Mouse (Mus musculus) heart, embryonic 14.5 days (tissue): ENCODE data around the gene Slc25a34. TPM values are rescaled to one million over a fixed set of nuclear protein-coding genes. Genes with fewer than 3 reads are reported as not detected.

Source experiments
- ATAC-seq: fragments of 200-750 bp; cut with Nextera tagmentation; 2 replicates; pipeline ENCODE4 v1.8.0; 2017; ENCODE audit warnings: low read depth, moderate TSS enrichment; ENCODE audit not compliant: insufficient number of reproducible peaks, insufficient read depth, low FRiP score
- H3K27ac ChIP-seq, 2 experiments: fragments of 200-500 bp in 1 of 2; fragments of 300-500 bp in 1 of 2; sonication (generic) in 1 of 2; replicated peaks in 1 of 2; 2 replicates each; pipeline ENCODE4 v1.5.1; 2012 to 2014; ENCODE audit warnings: low read depth in 2 of 2, low read length in 2 of 2, control low read depth in 1 of 2, mild to moderate bottlenecking in 1 of 2, mixed read lengths in 1 of 2; ENCODE audit not compliant: control insufficient read depth in 1 of 2, insufficient read depth in 1 of 2
- H3K27me3 ChIP-seq: fragments of 300-500 bp; sonication (generic); 2 replicates; pipeline ENCODE4 v1.6.1; 2014; ENCODE audit warnings: mild to moderate bottlenecking, low read length, control low read depth; ENCODE audit not compliant: control insufficient read depth, insufficient read depth
- H3K36me3 ChIP-seq: fragments of 300-500 bp; sonication (generic); 2 replicates; pipeline ENCODE4 v1.6.1; 2014; ENCODE audit warnings: mild to moderate bottlenecking, control low read depth, low read length, mixed read lengths; ENCODE audit not compliant: control insufficient read depth, insufficient read depth
- H3K4me1 ChIP-seq, 2 experiments: fragments of 200-500 bp in 1 of 2; fragments of 300-500 bp in 1 of 2; sonication (generic) in 1 of 2; 2 replicates each; pipeline ENCODE4 v1.6.1; 2012 to 2014; ENCODE audit warnings: low read length in 2 of 2, control low read depth in 1 of 2, mixed read lengths in 1 of 2; ENCODE audit not compliant: control insufficient read depth in 2 of 2, insufficient read depth in 2 of 2
- H3K4me2 ChIP-seq: fragments of 300-500 bp; sonication (generic); 2 replicates; pipeline ENCODE4 v1.6.1; 2014; ENCODE audit warnings: mild to moderate bottlenecking, low read length
- H3K4me3 ChIP-seq, 2 experiments: fragments of 200-500 bp in 1 of 2; fragments of 300-500 bp in 1 of 2; sonication (generic) in 1 of 2; 2 replicates each; pipeline ENCODE4 v1.5.1; 2012 to 2014; ENCODE audit warnings: low read length in 2 of 2, mild to moderate bottlenecking in 2 of 2, control low read depth in 1 of 2, low read depth in 1 of 2, moderate library complexity in 1 of 2; ENCODE audit not compliant: control insufficient read depth in 1 of 2, insufficient read depth in 1 of 2
- H3K9ac ChIP-seq: fragments of 300-500 bp; sonication (generic); 2 replicates; pipeline ENCODE4 v1.6.1; 2014; ENCODE audit warnings: mild to moderate bottlenecking, low read length
- H3K9me3 ChIP-seq: fragments of 300-500 bp; sonication (generic); 2 replicates; pipeline ENCODE4 v1.6.1; 2016; ENCODE audit warnings: low read length, control low read depth; ENCODE audit not compliant: control insufficient read depth
- WGBS: fragments of 180-500 bp; shearing (Covaris S2); extraction: QIAGEN DNeasy Blood & Tissue Kit; methylation state at CpG from one replicate; pipeline ENCODE4 v1.1.7; 2014; 5-methylcytosine and 5-hydroxymethylcytosine counted together
- polyA plus RNA-seq: library from polyadenylated mRNA; unstranded; fragments of >200 nt; fragmentation: Nextera tagmentation; extraction: Ambion mirVana; gene quantifications from 2 replicates; pipeline ENCODE4 v1.2.1, GENCODE M21; 2014

The Slc25a34 gene
- polyA plus RNA-seq, 1 experiment from 2014 or later: 0.19 TPM

GRCm38 (mm10) chr4:141570821-141571220 is 52.8 kb downstream of the Slc25a34 start:
- no peaks in the 10 kb centered on the region for H3K27me3 ChIP-seq
- no peak overlapping the region for H3K4me2 ChIP-seq
- H3K36me3 ChIP-seq: no peaks in the 10 kb centered on the region
- H3K9ac ChIP-seq: no peak overlapping the region
- no peak overlapping the region for H3K4me3 ChIP-seq
- ATAC-seq: no peak
- H3K4me1 ChIP-seq: peaks cover 11 to 25% of the 10 kb centered on the region in 2 experiments
- H3K9me3 ChIP-seq: no peaks in the 10 kb centered on the region
- WGBS: 78% methylated on average over 1 of the region's 1 CpGs
- H3K27ac ChIP-seq: no peak overlapping the region

GRCm38 (mm10) chr4:141570004-141570403 is 53.6 kb downstream of the Slc25a34 start:
- H3K27ac ChIP-seq: no peak overlapping the region
- H3K27me3 ChIP-seq: no peaks in the 10 kb centered on the region
- H3K36me3 ChIP-seq: no peaks in the 10 kb centered on the region
- H3K9ac ChIP-seq: no peak overlapping the region
- ATAC-seq: no peak
- H3K4me1 ChIP-seq: peaks cover 9 to 23% of the 10 kb centered on the region in 2 experiments
- WGBS: 34% methylated on average over 6 of the region's 6 CpGs
- H3K9me3 ChIP-seq: no peaks in the 10 kb centered on the region
- H3K4me3 ChIP-seq: no peak overlapping the region
- no peak overlapping the region for H3K4me2 ChIP-seq

- no peak overlapping the region for H3K4me3 ChIP-seq
- no peak overlapping the region for H3K4me2 ChIP-seq
- H3K4me1 ChIP-seq: peaks cover 6 to 21% of the 10 kb centered on the region in 2 experiments
- no peaks in the 10 kb centered on the region for H3K36me3 ChIP-seq
- H3K27me3 ChIP-seq: no peaks in the 10 kb centered on the region
- no peaks in the 10 kb centered on the region for H3K9me3 ChIP-seq
- H3K9ac ChIP-seq: no peak overlapping the region
- no peak overlapping the region for H3K27ac ChIP-seq
- no peak for ATAC-seq
- WGBS: 91% methylated on average over 5 of the region's 5 CpGs
Measured at GRCm38 (mm10) chr4:141568966-141569365, 54.7 kb downstream of the Slc25a34 start.

Other genes with a start within 250 kb of the Slc25a34 start
- gene Clcnka, start 225.1 kb downstream of the Slc25a34 start, polyA plus RNA-seq: not detected in 2 replicates
- gene Clcnkb, start 207.8 kb downstream of the Slc25a34 start, polyA plus RNA-seq: 0.26 and 1.1 TPM in 2 replicates
- gene Hspb7, start 203.0 kb downstream of the Slc25a34 start, polyA plus RNA-seq: 172 and 266 TPM in 2 replicates
- not detected in 2 replicates for gene Srarp, start 187.7 kb downstream of the Slc25a34 start, polyA plus RNA-seq
- gene Zbtb17, start 179.2 kb downstream of the Slc25a34 start, polyA plus RNA-seq: 16.2 and 18.8 TPM in 2 replicates
- 9.6 and 10.7 TPM in 2 replicates for gene Spen, start 85.2 kb downstream of the Slc25a34 start, polyA plus RNA-seq
- 45.2 and 45.7 TPM in 2 replicates for gene Fblim1, start 17.7 kb downstream of the Slc25a34 start, polyA plus RNA-seq
- gene Tmem82, start 5.2 kb downstream of the Slc25a34 start, polyA plus RNA-seq: 0.19 and 0.43 TPM in 2 replicates
- gene Plekhm2, start 41.1 kb upstream of the Slc25a34 start, polyA plus RNA-seq: 6.6 and 7.8 TPM in 2 replicates
- gene Rsc1a1, start 61.8 kb upstream of the Slc25a34 start, polyA plus RNA-seq: 0.72 and 2.1 TPM in 2 replicates
- 12.0 and 12.1 TPM in 2 replicates for gene Ddi2, start 99.6 kb upstream of the Slc25a34 start, polyA plus RNA-seq
- 1.1 and 1.4 TPM in 2 replicates for gene Agmat, start 122.9 kb upstream of the Slc25a34 start, polyA plus RNA-seq
- gene Dnajc16, start 167.1 kb upstream of the Slc25a34 start, polyA plus RNA-seq: 3.6 and 4.4 TPM in 2 replicates
- gene Casp9, start 169.8 kb upstream of the Slc25a34 start, polyA plus RNA-seq: 15.2 and 15.4 TPM in 2 replicates
- not detected in 2 replicates for gene Cela2a, start 202.3 kb upstream of the Slc25a34 start, polyA plus RNA-seq
- not detected in 2 replicates for gene Ctrc, start 222.5 kb upstream of the Slc25a34 start, polyA plus RNA-seq